Mouse (Mus musculus) heart, postnatal 0 days (tissue): ENCODE data around the gene Zfc3h1.

ENCODE experiments used
- CTCF ChIP-seq: IDR thresholded peaks from 2 replicates; pipeline ENCODE4 v1.5.1; 2016; ENCODE audit warnings: antibody characterized with exemption, control low read depth, low read depth
- EP300 ChIP-seq: IDR thresholded peaks from 2 replicates; pipeline ENCODE4 v1.6.1; 2016; ENCODE audit warnings: antibody characterized with exemption, low read depth

GRCm38 (mm10) chr10:115448614-115449013, 63.9 kb downstream of the Zfc3h1 start:
- TF ChIP-seq CTCF (no peak), EP300 (no peak)
